Mouse (Mus musculus) limb, embryonic 12.5 days (tissue): Measurements from ENCODE around the gene Itpr2. TPM values are rescaled to one million over a fixed set of nuclear protein-coding genes. Genes with fewer than 3 reads are reported as not detected.

Source experiments
- ATAC-seq: fragments of 200-750 bp; cut with Nextera tagmentation; 2 replicates; pipeline ENCODE4 v1.8.0; 2017; ENCODE audit warnings: low read depth, moderate TSS enrichment; ENCODE audit not compliant: insufficient number of reproducible peaks, insufficient read depth, low FRiP score, low TSS enrichment
- H3K27ac ChIP-seq: fragments of 300-500 bp; sonication (generic); 2 replicates; pipeline ENCODE4 v1.5.1; 2016; ENCODE audit warnings: mild to moderate bottlenecking, moderate library complexity
- H3K27me3 ChIP-seq: fragments of 300-500 bp; sonication (generic); 2 replicates; pipeline ENCODE4 v1.6.1; 2016; ENCODE audit warnings: mild to moderate bottlenecking, moderate library complexity
- H3K36me3 ChIP-seq: fragments of 300-500 bp; sonication (generic); 2 replicates; pipeline ENCODE4 v1.6.1; 2016; ENCODE audit warnings: mild to moderate bottlenecking, moderate library complexity
- H3K4me1 ChIP-seq: fragments of 300-500 bp; sonication (generic); replicated peaks from 2 replicates; pipeline ENCODE4 v1.6.1; 2016
- H3K4me2 ChIP-seq: fragments of 300-500 bp; sonication (generic); 2 replicates; pipeline ENCODE4 v1.6.1; 2016; ENCODE audit warnings: mild to moderate bottlenecking, moderate library complexity
- H3K4me3 ChIP-seq: fragments of 300-500 bp; sonication (generic); replicated peaks from 2 replicates; pipeline ENCODE4 v1.5.1; 2016; ENCODE audit warnings: mild to moderate bottlenecking
- H3K9ac ChIP-seq: fragments of 300-500 bp; sonication (generic); replicated peaks from 2 replicates; pipeline ENCODE4 v1.6.1; 2016; ENCODE audit warnings: mild to moderate bottlenecking, moderate library complexity
- H3K9me3 ChIP-seq: fragments of 300-500 bp; sonication (generic); 2 replicates; pipeline ENCODE4 v1.6.1; 2016; ENCODE audit warnings: mild to moderate bottlenecking, moderate library complexity
- WGBS: fragments of 180-500 bp; shearing (Covaris S2); methylation state at CpG from one replicate; pipeline ENCODE4 v1.1.7; 2016; 5-methylcytosine and 5-hydroxymethylcytosine counted together
- polyA plus RNA-seq: library from polyadenylated mRNA; unstranded; fragments of >200 nt; fragmentation: Nextera tagmentation; extraction: Ambion mirVana; gene quantifications from 2 replicates; pipeline ENCODE4 v1.2.1, GENCODE M21; 2016

The Itpr2 gene
- 7.0 and 7.7 TPM in 2 replicates for polyA plus RNA-seq

DNA sequence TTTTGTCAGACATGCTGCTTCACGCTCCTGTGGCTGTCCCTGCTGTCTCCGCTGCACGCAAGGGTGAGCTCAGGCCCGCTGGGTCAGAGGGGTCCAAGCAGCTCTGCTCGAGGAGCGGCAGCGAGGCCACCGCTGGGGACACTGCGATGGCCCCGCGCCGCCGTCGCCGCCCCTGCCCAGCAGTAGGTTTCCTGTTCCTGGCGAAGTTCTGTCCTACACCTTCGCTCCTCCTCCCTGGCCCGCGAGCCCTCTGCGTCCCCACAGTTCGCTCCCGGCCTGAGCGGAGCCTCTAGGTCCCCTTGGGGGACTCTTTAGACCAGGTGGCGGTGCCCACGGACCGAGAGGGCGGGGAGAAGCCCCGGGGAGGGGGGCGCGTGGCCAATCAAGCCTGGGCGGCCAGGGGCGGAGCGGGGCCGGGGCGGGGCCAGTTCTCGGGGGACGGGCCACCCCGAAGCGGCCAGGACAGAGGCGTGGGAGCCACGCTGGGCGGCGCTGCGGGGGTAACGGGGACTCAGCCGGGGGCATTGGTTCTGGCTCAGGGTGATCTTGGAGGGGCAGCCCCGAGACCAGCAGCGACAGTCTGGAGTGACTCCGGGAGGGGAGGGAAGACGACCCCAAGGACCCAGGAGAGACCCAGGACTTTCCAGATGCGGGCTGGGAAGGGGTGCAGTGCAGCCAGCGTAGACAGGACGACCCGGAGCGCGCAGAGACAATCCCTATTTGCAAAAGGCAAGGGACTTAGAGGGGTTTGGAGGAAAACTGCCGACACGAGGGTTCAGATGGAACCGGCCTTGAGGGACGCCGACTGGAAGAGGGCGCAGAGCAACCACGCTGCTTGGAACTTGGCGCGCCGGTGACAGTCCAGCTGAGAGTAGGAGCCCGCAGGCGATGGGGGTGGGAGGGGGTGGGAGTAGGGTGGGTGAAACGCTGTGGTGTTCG lies at the start of gene Itpr2:
Gene Itpr2 (minus strand): TSS at position 358 of the 939 bp plus-strand sequence.
- H3K4me1 ChIP-seq = 0 out of 2 replicates have a peak, but pooled peaks cover 14% of the 10 kb centered on the region
- peaks cover 30% of the 10 kb centered on the region for H3K27me3 ChIP-seq
- H3K4me2 ChIP-seq = peak within 1 kb of the TSS; percentile 96
- H3K27ac ChIP-seq = 0 out of 2 replicates have a peak within 1 kb of the TSS, but pooled peaks have one; percentile 1
- ATAC-seq = peak; percentile 91
- 1% methylated on average over 70 of the region's 70 CpGs for WGBS
- H3K36me3 ChIP-seq = no peaks in the 10 kb centered on the region
- no peaks in the 10 kb centered on the region for H3K9me3 ChIP-seq
- peak within 1 kb of the TSS; percentile 69 for H3K9ac ChIP-seq
- H3K4me3 ChIP-seq = peak within 1 kb of the TSS; percentile 68

DNA sequence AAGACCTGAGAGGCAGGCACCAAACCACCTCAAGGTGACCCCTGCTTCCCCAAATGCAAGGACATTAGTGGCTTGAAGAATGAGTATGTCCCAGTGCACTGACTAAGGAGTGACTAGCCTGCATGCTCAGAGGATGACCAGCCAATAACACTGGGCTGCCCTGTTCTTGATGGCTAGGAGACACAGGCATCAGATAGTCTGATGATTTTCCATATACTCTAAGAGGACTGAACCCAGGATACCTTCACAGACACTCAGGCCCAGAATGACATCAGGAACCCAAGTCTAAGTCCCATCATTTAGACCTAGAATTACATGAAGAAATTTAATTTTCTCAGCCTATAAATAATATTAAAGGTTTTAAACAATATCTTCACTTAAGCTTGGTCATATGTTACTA lies 49.3 kb upstream of the Itpr2 start:
- ATAC-seq = no peak
- H3K4me2 ChIP-seq = no peak overlapping the region
- no peaks in the 10 kb centered on the region for H3K9me3 ChIP-seq
- no peaks in the 10 kb centered on the region for H3K4me1 ChIP-seq
- no peak overlapping the region for H3K27ac ChIP-seq
- H3K9ac ChIP-seq = no peak overlapping the region
- H3K27me3 ChIP-seq = no peaks in the 10 kb centered on the region
- H3K4me3 ChIP-seq = no peak overlapping the region
- H3K36me3 ChIP-seq = peaks cover 92% of the 10 kb centered on the region

DNA sequence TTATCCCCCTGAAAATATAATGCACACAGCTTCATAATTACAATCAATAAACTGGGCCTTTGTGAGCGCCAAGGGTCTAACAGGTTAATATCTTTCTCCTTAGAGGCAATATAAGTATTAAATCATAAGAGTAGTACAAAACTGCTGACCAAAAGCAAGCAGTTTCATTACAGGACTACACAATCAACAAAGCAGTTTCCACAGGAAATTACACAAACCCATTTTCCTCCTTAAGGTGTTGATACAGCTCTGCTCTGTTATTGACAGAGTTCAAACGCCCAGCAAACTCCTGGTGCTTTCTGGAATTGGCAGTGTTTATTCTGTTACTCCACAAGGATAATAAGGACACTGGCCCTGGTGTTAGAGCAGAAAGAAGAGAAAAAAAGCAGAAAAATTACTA lies 48.4 kb upstream of the Itpr2 start:
- Histone ChIP-seq H3K36me3 (peaks cover 91% of the 10 kb centered on the region), H3K9me3 (no peaks in the 10 kb centered on the region), H3K27ac (no peak overlapping the region), H3K4me2 (no peak overlapping the region), H3K4me3 (no peak overlapping the region), H3K4me1 (no peaks in the 10 kb centered on the region), H3K27me3 (no peaks in the 10 kb centered on the region), H3K9ac (no peak overlapping the region)
- no peak for ATAC-seq
- WGBS = 81% methylated on average over 2 of the region's 2 CpGs

DNA sequence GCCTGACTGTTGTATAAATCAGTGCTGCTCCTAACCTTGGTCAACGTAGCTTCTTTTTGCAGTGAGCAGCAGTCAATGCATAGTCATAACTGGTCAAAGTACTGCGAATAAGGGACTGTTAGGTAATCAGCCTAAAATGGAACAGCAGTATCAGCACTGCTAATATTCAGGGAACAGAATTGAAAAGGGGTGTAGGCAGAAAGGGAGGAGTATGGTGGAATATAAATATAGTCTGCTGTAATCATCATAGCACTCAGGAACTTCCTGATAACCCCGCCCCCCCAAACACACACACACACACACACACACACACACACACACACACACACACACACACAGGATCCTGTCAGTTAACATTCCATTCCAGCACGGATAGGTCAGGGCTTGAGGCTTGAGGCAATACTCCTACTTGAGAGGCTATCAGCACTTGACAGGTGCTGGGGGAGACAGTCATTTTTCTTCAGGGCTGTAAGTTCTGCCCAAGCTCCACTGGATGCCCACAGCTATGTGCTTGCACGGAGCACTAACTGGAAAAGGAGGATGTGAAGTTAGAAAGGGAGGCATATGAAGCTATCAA lies 43.4 kb upstream of the Itpr2 start:
- H3K4me1 ChIP-seq = no peaks in the 10 kb centered on the region
- peaks cover 48% of the 10 kb centered on the region for H3K36me3 ChIP-seq

DNA sequence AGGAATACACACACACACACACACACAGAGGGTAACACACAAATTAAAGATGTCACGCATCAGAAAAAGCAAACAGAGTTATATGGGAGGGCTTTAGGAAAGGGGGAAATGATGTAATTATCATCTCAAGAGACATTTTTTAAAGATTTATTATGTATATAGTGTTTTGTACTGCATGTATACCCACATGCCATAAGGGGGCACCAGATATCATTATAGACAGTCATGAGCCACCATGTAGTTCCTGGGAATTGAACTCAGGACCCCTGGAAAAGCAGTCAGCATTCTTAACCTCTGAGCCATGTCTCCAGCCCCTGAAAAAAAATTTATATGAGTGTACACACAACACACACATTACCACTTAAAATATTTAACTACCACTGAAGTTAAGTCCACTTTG lies 42.6 kb upstream of the Itpr2 start:
- ATAC-seq = no peak
- 97% methylated on average over 1 of the region's 1 CpGs for WGBS

More for the DNA sequence above, 43.4 kb upstream of the Itpr2 start:
- H3K9me3 ChIP-seq = no peaks in the 10 kb centered on the region
- no peak for ATAC-seq
- H3K4me2 ChIP-seq = no peak overlapping the region
- WGBS = 83% methylated on average over 5 of the region's 5 CpGs
- no peak overlapping the region for H3K27ac ChIP-seq
- no peak overlapping the region for H3K4me3 ChIP-seq
- no peak overlapping the region for H3K9ac ChIP-seq
- H3K27me3 ChIP-seq = no peaks in the 10 kb centered on the region

DNA sequence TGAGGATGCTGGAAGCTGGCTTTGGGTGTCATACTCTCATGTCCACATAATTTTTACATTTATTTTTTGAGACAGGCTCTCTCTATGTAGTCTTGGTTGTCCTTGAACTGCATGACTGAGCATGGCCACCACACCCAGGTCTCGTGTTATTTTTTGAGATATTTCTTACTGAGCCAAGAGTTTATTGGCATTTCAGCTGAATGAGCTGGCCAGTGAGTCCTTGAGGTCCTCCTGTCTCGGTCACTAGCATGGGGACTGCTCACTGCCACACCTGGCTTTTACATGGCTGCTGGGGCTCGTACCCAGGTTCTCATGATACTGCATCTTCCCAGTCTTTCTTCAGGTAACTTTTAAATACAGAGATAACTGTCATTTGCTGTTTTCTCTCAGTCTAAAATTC lies 38.4 kb upstream of the Itpr2 start:
- ATAC-seq = no peak
- Histone ChIP-seq H3K36me3 (0 out of 2 replicates have a peak, but pooled peaks cover 3% of the 10 kb centered on the region), H3K27me3 (no peaks in the 10 kb centered on the region), H3K4me3 (no peak overlapping the region), H3K9me3 (no peaks in the 10 kb centered on the region), H3K4me2 (no peak overlapping the region), H3K4me1 (no peaks in the 10 kb centered on the region), H3K27ac (no peak overlapping the region), H3K9ac (no peak overlapping the region)
- 85% methylated on average over 3 of the region's 3 CpGs for WGBS

More for the DNA sequence above, 42.6 kb upstream of the Itpr2 start:
- H3K27ac ChIP-seq = no peak overlapping the region
- H3K9ac ChIP-seq = no peak overlapping the region
- H3K4me1 ChIP-seq = no peaks in the 10 kb centered on the region
- H3K36me3 ChIP-seq = peaks cover 41% of the 10 kb centered on the region
- H3K4me2 ChIP-seq = no peak overlapping the region
- H3K4me3 ChIP-seq = no peak overlapping the region
- H3K9me3 ChIP-seq = no peaks in the 10 kb centered on the region
- H3K27me3 ChIP-seq = no peaks in the 10 kb centered on the region

DNA sequence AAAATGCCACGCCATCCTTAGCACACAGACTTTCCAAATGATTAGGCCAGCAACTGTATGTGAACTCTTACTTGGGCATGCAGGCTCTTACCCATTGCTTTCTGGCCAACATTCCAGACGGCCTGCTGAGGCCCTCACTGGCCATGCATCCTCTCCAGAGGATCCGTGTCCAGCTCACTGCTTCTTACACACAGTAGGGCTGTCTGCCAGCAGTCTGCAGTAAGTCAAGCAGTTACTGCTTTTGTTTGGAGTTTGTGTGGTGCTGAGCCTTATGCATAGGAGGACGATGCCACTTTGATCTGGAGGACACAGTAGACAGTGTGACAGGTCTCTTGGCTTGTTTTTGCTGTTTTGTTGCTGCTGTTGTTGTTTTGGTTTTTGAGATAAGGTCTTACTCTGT lies 36.6 kb upstream of the Itpr2 start:
- no peak overlapping the region for H3K4me3 ChIP-seq
- no peak overlapping the region for H3K4me2 ChIP-seq
- 63% methylated on average over 4 of the region's 4 CpGs for WGBS
- no peaks in the 10 kb centered on the region for H3K9me3 ChIP-seq
- H3K36me3 ChIP-seq = no peaks in the 10 kb centered on the region
- no peaks in the 10 kb centered on the region for H3K4me1 ChIP-seq
- no peak for ATAC-seq
- H3K9ac ChIP-seq = no peak overlapping the region
- no peaks in the 10 kb centered on the region for H3K27me3 ChIP-seq
- H3K27ac ChIP-seq = no peak overlapping the region

DNA sequence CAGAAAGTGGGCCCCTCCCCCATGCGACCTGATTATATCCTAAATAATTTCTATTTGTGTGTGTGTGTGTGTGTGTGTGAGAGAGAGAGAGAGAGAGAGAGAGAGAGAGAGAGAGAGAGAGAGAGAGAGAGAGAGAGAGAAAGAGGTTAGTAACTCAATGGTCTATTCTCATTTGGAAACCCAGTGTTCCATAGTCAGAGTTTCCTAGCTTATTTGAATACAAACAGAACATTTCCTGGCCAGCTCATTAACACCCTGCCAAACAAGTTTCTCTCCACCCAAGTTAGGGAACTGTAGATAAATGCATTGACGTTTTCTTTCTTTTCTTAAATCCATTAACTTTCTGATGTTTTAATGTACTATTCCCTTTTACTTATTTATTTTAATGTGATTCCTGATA lies 36.0 kb upstream of the Itpr2 start:
- Histone ChIP-seq H3K4me3 (no peak overlapping the region), H3K27me3 (no peaks in the 10 kb centered on the region), H3K4me1 (no peaks in the 10 kb centered on the region), H3K9me3 (no peaks in the 10 kb centered on the region), H3K36me3 (no peaks in the 10 kb centered on the region), H3K4me2 (no peak overlapping the region), H3K27ac (no peak overlapping the region), H3K9ac (no peak overlapping the region)
- ATAC-seq = no peak
- 53% methylated on average over 2 of the region's 2 CpGs for WGBS

DNA sequence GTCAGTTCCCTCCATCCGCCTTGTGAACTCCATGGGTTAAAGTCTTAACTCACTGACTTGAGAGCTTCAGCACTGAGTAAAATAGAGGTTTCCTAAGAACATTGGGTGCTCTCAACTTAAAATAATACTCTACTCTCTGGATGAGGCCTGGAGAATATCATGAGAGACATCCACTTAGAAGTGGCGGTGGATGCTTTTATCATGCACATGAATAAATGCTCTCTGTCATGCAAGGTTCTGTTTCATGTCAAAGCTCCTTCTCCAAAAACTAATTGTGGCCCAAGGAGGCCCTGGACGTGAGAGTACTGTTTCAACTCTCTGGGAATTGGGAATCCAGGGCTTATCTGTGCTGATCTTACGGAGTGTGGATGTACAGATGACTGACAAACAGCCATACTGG lies 35.1 kb upstream of the Itpr2 start:
- no peaks in the 10 kb centered on the region for H3K4me1 ChIP-seq
- H3K27me3 ChIP-seq = no peaks in the 10 kb centered on the region
- no peaks in the 10 kb centered on the region for H3K9me3 ChIP-seq
- H3K27ac ChIP-seq = no peak overlapping the region
- no peak overlapping the region for H3K4me2 ChIP-seq
- H3K36me3 ChIP-seq = no peaks in the 10 kb centered on the region
- H3K4me3 ChIP-seq = no peak overlapping the region
- ATAC-seq = no peak
- H3K9ac ChIP-seq = no peak overlapping the region
- 78% methylated on average over 4 of the region's 4 CpGs for WGBS

DNA sequence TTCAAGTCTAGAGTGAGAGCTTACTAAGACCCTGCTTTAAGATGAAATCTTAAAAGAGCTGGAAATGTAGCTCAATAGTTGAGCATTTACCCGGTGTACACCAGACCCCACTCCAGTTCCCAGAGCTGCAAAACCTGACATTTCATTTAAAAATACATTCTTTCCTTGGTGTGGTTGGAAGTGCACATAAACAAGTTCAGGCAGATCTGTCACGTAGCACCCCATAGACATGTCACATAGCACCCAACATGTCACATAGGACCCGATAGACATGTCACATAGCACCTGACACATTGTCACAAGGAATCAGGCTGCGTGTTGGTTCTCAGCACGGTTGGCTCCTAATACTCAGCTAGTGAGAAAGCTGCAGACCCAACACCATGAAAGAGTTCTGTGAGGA lies 33.5 kb upstream of the Itpr2 start:
- Histone ChIP-seq H3K36me3 (no peaks in the 10 kb centered on the region), H3K4me1 (no peaks in the 10 kb centered on the region), H3K4me3 (no peak overlapping the region), H3K9ac (no peak overlapping the region), H3K4me2 (no peak overlapping the region), H3K27ac (no peak overlapping the region), H3K27me3 (no peaks in the 10 kb centered on the region), H3K9me3 (no peaks in the 10 kb centered on the region)
- ATAC-seq = no peak
- WGBS = 87% methylated on average over 5 of the region's 5 CpGs

DNA sequence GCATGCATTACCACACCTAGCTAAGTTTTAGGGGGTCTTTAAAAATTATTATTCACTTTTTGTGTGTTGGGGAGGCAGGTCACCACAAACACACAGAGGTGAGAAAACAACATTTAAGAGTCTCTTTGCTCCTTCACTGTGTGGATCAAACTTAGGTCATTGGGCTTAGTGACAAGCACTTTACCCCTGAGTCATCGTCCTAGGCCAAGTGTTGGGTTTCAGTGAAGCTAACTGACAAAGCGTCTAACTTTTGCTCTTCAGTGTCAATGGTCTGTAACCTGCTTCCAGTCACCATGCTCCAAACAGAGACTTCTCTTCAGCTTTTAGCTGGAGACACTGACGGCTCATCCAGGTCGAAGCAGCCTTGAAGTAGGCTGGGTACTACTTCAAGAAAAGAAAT lies 31.1 kb upstream of the Itpr2 start:
- H3K36me3 ChIP-seq = no peaks in the 10 kb centered on the region
- H3K4me3 ChIP-seq = no peak overlapping the region
- WGBS = 85% methylated on average over 4 of the region's 4 CpGs
- no peak overlapping the region for H3K9ac ChIP-seq
- no peaks in the 10 kb centered on the region for H3K4me1 ChIP-seq
- H3K9me3 ChIP-seq = no peaks in the 10 kb centered on the region
- no peaks in the 10 kb centered on the region for H3K27me3 ChIP-seq
- H3K27ac ChIP-seq = no peak overlapping the region
- no peak for ATAC-seq
- no peak overlapping the region for H3K4me2 ChIP-seq
